Mouse (Mus musculus) liver, embryonic 14.5 days (tissue): ENCODE data around the gene Acvrl1. TPM values are rescaled to one million over a fixed set of nuclear protein-coding genes. Genes with fewer than 3 reads are reported as not detected.

Experiments
- ATAC-seq: fragments of 200-750 bp; cut with Nextera tagmentation; 2 replicates; pipeline ENCODE4 v1.8.0; 2017; ENCODE audit warnings: moderate number of reproducible peaks, mild to moderate bottlenecking, moderate library complexity; ENCODE audit not compliant: insufficient read depth
- DNase-seq, 3 experiments: peaks; one replicate each; pipeline ENCODE4 v3.0.0-alpha.2; 2012 to 2013; ENCODE audit warnings: low read depth in 3 of 3, low spot score in 3 of 3
- H3K27ac ChIP-seq: fragments of 300-500 bp; sonication (generic); 2 replicates; pipeline ENCODE4 v1.5.1; 2014; ENCODE audit warnings: moderate library complexity, mild to moderate bottlenecking, control low read depth, inconsistent platforms
- H3K27me3 ChIP-seq: fragments of 300-500 bp; sonication (generic); 2 replicates; pipeline ENCODE4 v1.6.1; 2014; ENCODE audit warnings: mild to moderate bottlenecking, low read length, moderate library complexity; ENCODE audit not compliant: control insufficient read depth, insufficient read depth
- H3K36me3 ChIP-seq: fragments of 300-500 bp; sonication (generic); replicated peaks from 2 replicates; pipeline ENCODE4 v1.6.1; 2014; ENCODE audit warnings: low read depth; ENCODE audit not compliant: control insufficient read depth, insufficient read depth
- H3K4me1 ChIP-seq, 2 experiments: fragments of 200-500 bp in 1 of 2; fragments of 300-500 bp in 1 of 2; sonication (generic) in 1 of 2; replicated peaks; 2 replicates each; pipeline ENCODE4 v1.6.1; 2012 to 2014; ENCODE audit warnings: antibody characterized with exemption in 1 of 2, inconsistent platforms in 1 of 2, low read length in 1 of 2; ENCODE audit not compliant: control insufficient read depth in 2 of 2, insufficient read depth in 2 of 2
- H3K4me2 ChIP-seq: fragments of 300-500 bp; sonication (generic); 2 replicates; pipeline ENCODE4 v1.6.1; 2014; ENCODE audit warnings: low read depth, mild to moderate bottlenecking, control low read depth, moderate library complexity
- H3K4me3 ChIP-seq, 2 experiments: fragments of 200-500 bp in 1 of 2; fragments of 300-500 bp in 1 of 2; sonication (generic) in 1 of 2; 2 replicates each; pipeline ENCODE4 v1.5.1; 2012 to 2014; ENCODE audit warnings: low read depth in 2 of 2, low read length in 2 of 2, mild to moderate bottlenecking in 2 of 2, control low read depth in 1 of 2, inconsistent platforms in 1 of 2, moderate library complexity in 1 of 2; ENCODE audit not compliant: insufficient read depth in 1 of 2
- H3K9ac ChIP-seq: fragments of 300-500 bp; sonication (generic); replicated peaks from 2 replicates; pipeline ENCODE4 v1.6.1; 2014; ENCODE audit warnings: mild to moderate bottlenecking, control low read depth, moderate library complexity
- H3K9me3 ChIP-seq: fragments of 300-500 bp; sonication (generic); 2 replicates; pipeline ENCODE4 v1.6.1; 2016; ENCODE audit warnings: low read length, mixed read lengths; ENCODE audit not compliant: control insufficient read depth
- CTCF ChIP-seq: IDR thresholded peaks from 2 replicates; pipeline ENCODE4 v1.5.1; 2016; ENCODE audit warnings: antibody characterized with exemption, low read depth, control low read depth
- EP300 ChIP-seq: IDR thresholded peaks from 2 replicates; pipeline ENCODE4 v1.6.1; 2016; ENCODE audit warnings: antibody characterized with exemption, low read depth
- WGBS: fragments of 180-500 bp; shearing (Covaris S2); extraction: QIAGEN DNeasy Blood & Tissue Kit; methylation state at CpG from one replicate; pipeline ENCODE4 v1.1.7; 2014; ENCODE audit not compliant: insufficient replicate concordance; 5-methylcytosine and 5-hydroxymethylcytosine counted together
- polyA plus RNA-seq, 2 experiments: library from polyadenylated mRNA; depleted of rRNA in 1 of 2; stranded (reverse) in 1 of 2; unstranded in 1 of 2; fragments of >200 nt; fragmentation: Nextera tagmentation in 1 of 2; extraction: Ambion mirVana in 1 of 2; gene quantifications; 2 replicates each; pipeline versions ENCODE4 v1.2.1 to v1.2.3; 2012 to 2014

Gene Acvrl1
- polyA plus RNA-seq, 2 experiments, result 1.1 to 1.3 TPM

DNA sequence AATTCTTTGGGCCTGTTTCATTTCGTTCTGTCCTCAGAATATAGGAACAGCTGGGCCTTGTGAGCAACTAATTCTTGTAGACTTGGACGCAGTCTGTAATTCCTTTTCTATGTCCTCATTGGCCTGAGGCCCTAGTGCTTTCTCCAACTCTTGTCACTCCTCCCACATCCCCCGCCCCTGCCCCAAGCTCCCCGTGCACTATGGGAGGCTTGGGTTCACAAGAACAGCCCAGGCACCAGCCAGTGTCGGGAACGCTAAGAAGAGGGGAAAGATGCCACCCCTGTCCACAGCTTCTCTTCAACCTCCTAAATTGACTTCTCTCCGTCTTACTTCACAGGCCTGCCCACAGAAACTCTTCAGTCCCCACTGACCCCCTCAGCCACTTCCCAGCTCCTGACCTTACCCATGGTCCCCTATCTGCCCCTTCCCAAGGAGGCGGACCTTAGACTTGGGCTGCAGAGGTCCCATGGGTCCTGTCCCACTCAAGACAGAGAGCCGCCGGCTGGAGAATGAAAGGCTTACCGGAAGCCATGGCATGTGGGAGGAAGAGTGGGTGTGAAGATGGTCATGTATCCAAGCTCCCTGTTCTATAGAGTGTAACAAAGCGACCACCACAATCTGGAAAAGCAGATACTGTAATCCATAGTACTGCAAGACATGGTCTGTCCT lies 1.3 kb upstream of the Acvrl1 start:
- 69% methylated on average over 12 of the region's 12 CpGs for WGBS
- Histone ChIP-seq H3K4me1 (no peaks in the 10 kb centered on the region), H3K9me3 (no peaks in the 10 kb centered on the region), H3K4me3 (no peak overlapping the region), H3K9ac (no peak overlapping the region), H3K4me2 (no peak overlapping the region), H3K36me3 (no peaks in the 10 kb centered on the region), H3K27me3 (peaks cover 39% of the 10 kb centered on the region), H3K27ac (no peak overlapping the region)
- TF ChIP-seq EP300 (no peak), CTCF (no peak)
- ATAC-seq (no peak), DNase-seq (no peak)

DNA sequence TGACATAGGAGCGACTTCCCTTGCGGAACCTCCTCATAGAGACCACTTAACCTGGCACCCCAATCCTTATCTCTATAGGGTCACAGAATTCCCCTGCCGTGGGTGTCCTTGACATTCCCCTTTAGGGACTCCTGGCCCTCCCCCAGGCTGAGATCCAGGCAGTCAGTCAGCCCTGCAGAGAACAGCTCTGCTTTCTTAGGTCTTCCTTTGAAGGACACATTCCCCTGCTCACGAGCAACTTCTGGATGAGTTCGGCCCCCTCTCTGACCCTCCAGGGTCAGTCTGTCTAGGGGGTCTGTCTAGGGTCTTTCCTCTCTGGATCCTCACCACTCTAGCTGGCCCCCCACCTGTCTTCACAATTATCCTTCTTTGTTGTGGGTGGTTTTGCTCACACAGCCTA lies 1.1 kb downstream of the Acvrl1 start:
- no peak overlapping the region for H3K4me2 ChIP-seq
- H3K4me1 ChIP-seq, result no peaks in the 10 kb centered on the region; a peak in 1 of 4 replicates
- TF ChIP-seq EP300 (no peak), CTCF (no peak)
- H3K27me3 ChIP-seq, result peaks cover 40% of the 10 kb centered on the region
- H3K4me3 ChIP-seq, result no peak overlapping the region
- H3K27ac ChIP-seq, result no peak overlapping the region
- no peaks in the 10 kb centered on the region for H3K9me3 ChIP-seq
- H3K9ac ChIP-seq, result no peak overlapping the region
- ATAC-seq, result no peak
- no peaks in the 10 kb centered on the region for H3K36me3 ChIP-seq
- DNase-seq, result no peak
- WGBS, result 24% methylated on average over 5 of the region's 5 CpGs

- Histone ChIP-seq H3K27me3 (peaks cover 40% of the 10 kb centered on the region), H3K36me3 (no peaks in the 10 kb centered on the region), H3K27ac (no peak overlapping the region), H3K9ac (no peak overlapping the region), H3K4me3 (no peak overlapping the region), H3K9me3 (no peaks in the 10 kb centered on the region), H3K4me1 (no peaks in the 10 kb centered on the region; a peak in 1 of 4 replicates), H3K4me2 (no peak overlapping the region)
- TF ChIP-seq CTCF, result no peak
- no peak for TF ChIP-seq EP300
- WGBS, result 16% methylated on average over 11 of the region's 11 CpGs
- no peak for DNase-seq
- no peak for ATAC-seq
These were observed 3.2 kb downstream of the Acvrl1 start for GRCm38 (mm10) chr15:101131498-101131897.

DNA sequence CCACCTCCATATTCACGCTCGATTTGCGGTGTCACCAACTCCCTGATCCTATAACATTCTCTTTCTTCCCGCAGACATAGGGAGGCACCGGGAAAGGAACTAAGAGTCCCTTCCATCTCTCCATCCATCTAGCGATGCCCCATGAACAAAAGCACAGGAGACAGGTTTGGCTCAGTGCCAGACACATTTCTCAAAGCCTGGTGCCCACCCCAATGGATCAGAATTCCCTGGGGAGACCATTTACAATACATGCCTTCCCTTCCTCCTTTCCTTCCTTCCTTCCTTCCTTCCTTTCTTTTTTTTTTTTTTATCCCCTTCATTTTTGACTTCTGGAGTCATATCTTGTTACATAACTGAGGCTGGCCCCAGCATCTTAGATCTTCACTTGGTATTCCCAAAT lies 3.7 kb downstream of the Acvrl1 start:
- Histone ChIP-seq H3K4me1 (no peaks in the 10 kb centered on the region; a peak in 1 of 4 replicates), H3K27me3 (peaks cover 40% of the 10 kb centered on the region), H3K9ac (no peak overlapping the region), H3K27ac (no peak overlapping the region), H3K9me3 (no peaks in the 10 kb centered on the region), H3K4me2 (no peak overlapping the region), H3K36me3 (no peaks in the 10 kb centered on the region), H3K4me3 (no peak overlapping the region)
- TF ChIP-seq EP300 (no peak), CTCF (no peak)
- DNase-seq (no peak), ATAC-seq (no peak)
- WGBS, result 56% methylated on average over 6 of the region's 6 CpGs

- Histone ChIP-seq H3K36me3 (no peaks in the 10 kb centered on the region), H3K27ac (no peak overlapping the region), H3K4me1 (no peaks in the 10 kb centered on the region; a peak in 1 of 4 replicates), H3K9me3 (no peaks in the 10 kb centered on the region), H3K4me2 (no peak overlapping the region), H3K9ac (no peak overlapping the region), H3K4me3 (no peak overlapping the region), H3K27me3 (peaks cover 36% of the 10 kb centered on the region)
- DNase-seq (no peak), ATAC-seq (no peak)
- TF ChIP-seq EP300 (no peak), CTCF (no peak)
- WGBS, result 31% methylated on average over 6 of the region's 6 CpGs
These were observed 4.4 kb downstream of the Acvrl1 start for GRCm38 (mm10) chr15:101132761-101133160.
